Mouse (Mus musculus) myocyte (in vitro differentiated cells): ENCODE measurements around the gene Zbtb38. TPM values are rescaled to one million over a fixed set of nuclear protein-coding genes. Genes with fewer than 3 reads are reported as not detected.

Experiments
- H3K27me3 ChIP-seq: one replicate; pipeline ENCODE4 v1.6.1; 2011; ENCODE audit not compliant: control insufficient read depth, insufficient read depth, insufficient read length
- H3K36me3 ChIP-seq: one replicate; pipeline ENCODE4 v1.6.1; 2011; ENCODE audit not compliant: control insufficient read depth, insufficient read depth
- H3K4me2 ChIP-seq: one replicate; pipeline ENCODE4 v1.6.1; 2011; ENCODE audit warnings: low read depth, control low read depth
- H3K4me3 ChIP-seq: one replicate; pipeline ENCODE4 v1.5.1; 2011; ENCODE audit warnings: mild to moderate bottlenecking, control low read depth, moderate library complexity
- H3K79me2 ChIP-seq: one replicate; pipeline ENCODE4 v1.6.1; 2011; ENCODE audit not compliant: control insufficient read depth, insufficient read depth
- H3ac ChIP-seq: one replicate; pipeline ENCODE4 v1.6.1; 2011; ENCODE audit not compliant: control insufficient read depth, insufficient read length
- CEBPB ChIP-seq: IDR thresholded peaks from 2 replicates; pipeline ENCODE4 v1.6.1; 2011; ENCODE audit warnings: mild to moderate bottlenecking, moderate library complexity; ENCODE audit not compliant: poor library complexity, insufficient read depth, severe bottlenecking
- E2F4 ChIP-seq: IDR thresholded peaks from one replicate; pipeline ENCODE4 v1.6.1; 2011; ENCODE audit warnings: mild to moderate bottlenecking, control low read depth, moderate library complexity; ENCODE audit not compliant: insufficient read depth
- MAX ChIP-seq: IDR thresholded peaks from one replicate; pipeline ENCODE4 v1.6.1; 2011; ENCODE audit warnings: low read depth, mild to moderate bottlenecking, control low read depth
- MYOD1 ChIP-seq, 3 experiments: IDR thresholded peaks; one replicate each; pipeline ENCODE4 v1.6.1; 2011; ENCODE audit warnings: control low read depth in 2 of 3, low read depth in 2 of 3, mild to moderate bottlenecking in 2 of 3, moderate library complexity in 1 of 3; ENCODE audit not compliant: insufficient read length in 2 of 3, control insufficient read depth in 1 of 3
- MYOG ChIP-seq, 3 experiments: IDR thresholded peaks; one replicate each; pipeline ENCODE4 v1.6.1; 2011; ENCODE audit warnings: control low read depth in 2 of 3, low read depth in 2 of 3, mild to moderate bottlenecking in 2 of 3; ENCODE audit not compliant: insufficient read length in 2 of 3, control insufficient read depth in 1 of 3, insufficient read depth in 1 of 3
- POLR2A ChIP-seq: IDR thresholded peaks from one replicate; pipeline ENCODE4 v1.6.1; 2011; ENCODE audit warnings: low read depth, mild to moderate bottlenecking, control low read depth, moderate library complexity; ENCODE audit not compliant: insufficient read length
- POLR2AphosphoS2 ChIP-seq: IDR thresholded peaks from one replicate; pipeline ENCODE4 v1.6.1; 2011; ENCODE audit warnings: low read depth, control low read depth; ENCODE audit not compliant: insufficient read length
- REST ChIP-seq: IDR thresholded peaks from one replicate; pipeline ENCODE4 v1.6.1; 2011; ENCODE audit warnings: mild to moderate bottlenecking, control low read depth, moderate library complexity; ENCODE audit not compliant: insufficient read depth, insufficient read length
- SRF ChIP-seq: IDR thresholded peaks from one replicate; pipeline ENCODE4 v1.6.1; 2011; ENCODE audit warnings: low read depth; ENCODE audit not compliant: control insufficient read depth, insufficient read length
- TCF12 ChIP-seq: IDR thresholded peaks from one replicate; pipeline ENCODE4 v1.6.1; 2011; ENCODE audit warnings: mild to moderate bottlenecking, control low read depth; ENCODE audit not compliant: poor library complexity, insufficient read depth, severe bottlenecking
- TCF3 ChIP-seq: IDR thresholded peaks from one replicate; pipeline ENCODE4 v1.6.1; 2011; ENCODE audit warnings: low read depth, control low read depth; ENCODE audit not compliant: insufficient read length
- USF1 ChIP-seq: IDR thresholded peaks from one replicate; pipeline ENCODE4 v1.6.1; 2011; ENCODE audit warnings: low read depth, mild to moderate bottlenecking, control low read depth, moderate library complexity
- polyA plus RNA-seq: library from polyadenylated mRNA; unstranded; fragments of >200 nt; fragmentation: generic; extraction: Trizol; gene quantifications from one replicate; pipeline ENCODE4 v1.2.1, GENCODE M21; 2012; ENCODE audit warnings: missing spikeins

Zbtb38 gene
- polyA plus RNA-seq, 1 experiment = 9.1 TPM

- Histone ChIP-seq H3K4me3 (no peak overlapping the region), H3K27me3 (no peaks in the 10 kb centered on the region), H3ac (no peak overlapping the region), H3K36me3 (peaks cover 8% of the 10 kb centered on the region), H3K79me2 (peaks cover 20% of the 10 kb centered on the region), H3K4me2 (no peak overlapping the region)
- no peak for TF ChIP-seq USF1
- no peak for TF ChIP-seq CEBPB
- no peak for TF ChIP-seq E2F4
- TF ChIP-seq SRF = no peak
- TF ChIP-seq MYOD1 (IDR thresholded peaks at IDR 0.05; ENCODE audit: control insufficient read depth in 1 of 3, insufficient read length in 2 of 3, low read depth in 2 of 3) = no peak
- TF ChIP-seq TCF3 = no peak
Observed at GRCm38 (mm10) chr9:96740712-96741364, 11.8 kb downstream of the Zbtb38 start.

DNA sequence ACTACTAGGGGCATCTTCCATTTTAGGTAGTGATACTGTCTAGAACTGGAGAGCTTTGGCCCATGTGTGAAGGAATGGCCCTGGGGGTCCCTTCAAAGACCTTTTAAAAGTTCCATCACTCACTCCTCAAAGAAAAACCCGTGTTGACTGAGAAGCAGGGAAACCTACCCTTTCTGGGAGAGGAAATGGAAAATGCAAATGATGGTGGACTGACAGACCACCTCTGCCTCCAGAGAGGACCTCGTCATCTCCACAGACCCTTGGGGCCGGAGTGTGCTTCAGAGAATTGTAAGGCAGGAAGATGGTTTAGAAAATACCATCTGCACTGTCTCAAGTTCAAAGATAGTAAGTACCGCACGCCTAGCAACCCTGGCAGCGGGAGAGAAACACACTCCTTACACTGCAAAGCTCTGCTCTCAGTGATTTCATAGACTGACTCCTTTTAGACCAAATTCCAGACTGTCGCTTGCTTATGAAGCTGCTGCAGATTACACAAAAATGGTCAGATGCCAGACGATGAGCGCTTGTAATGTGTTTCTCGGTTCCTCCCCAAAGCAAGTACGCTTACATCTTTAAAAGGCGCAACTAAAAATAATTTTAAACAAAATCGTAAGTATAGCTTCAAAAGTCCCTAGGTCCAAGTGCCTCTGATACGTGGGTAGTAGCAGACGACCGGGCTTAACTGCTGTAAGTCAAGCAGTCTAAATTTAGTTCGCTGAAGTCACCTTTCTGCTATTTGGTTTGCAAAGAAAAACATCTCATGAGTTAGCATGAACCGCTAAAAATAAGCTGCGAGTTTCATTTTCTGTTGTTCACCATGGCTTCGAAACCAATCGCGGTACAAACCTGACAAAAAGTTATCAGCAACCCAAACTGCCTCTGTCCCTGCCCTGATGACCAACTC is 12.6 kb downstream of the Zbtb38 start:
- TF ChIP-seq E2F4 = no peak
- TF ChIP-seq POLR2AphosphoS2 = no peak
- no peak for TF ChIP-seq USF1
- no peak for TF ChIP-seq MYOG (IDR thresholded peaks at IDR 0.05; ENCODE audit: control insufficient read depth in 1 of 3, insufficient read depth in 1 of 3, insufficient read length in 2 of 3, low read depth in 2 of 3)
- TF ChIP-seq CEBPB = no peak
- H3K79me2 ChIP-seq = peaks cover 20% of the 10 kb centered on the region
- H3K27me3 ChIP-seq = no peaks in the 10 kb centered on the region
- no peak overlapping the region for H3ac ChIP-seq
- no peak overlapping the region for H3K4me3 ChIP-seq
- H3K36me3 ChIP-seq = peaks cover under 1% of the 10 kb centered on the region
- no peak overlapping the region for H3K4me2 ChIP-seq

DNA sequence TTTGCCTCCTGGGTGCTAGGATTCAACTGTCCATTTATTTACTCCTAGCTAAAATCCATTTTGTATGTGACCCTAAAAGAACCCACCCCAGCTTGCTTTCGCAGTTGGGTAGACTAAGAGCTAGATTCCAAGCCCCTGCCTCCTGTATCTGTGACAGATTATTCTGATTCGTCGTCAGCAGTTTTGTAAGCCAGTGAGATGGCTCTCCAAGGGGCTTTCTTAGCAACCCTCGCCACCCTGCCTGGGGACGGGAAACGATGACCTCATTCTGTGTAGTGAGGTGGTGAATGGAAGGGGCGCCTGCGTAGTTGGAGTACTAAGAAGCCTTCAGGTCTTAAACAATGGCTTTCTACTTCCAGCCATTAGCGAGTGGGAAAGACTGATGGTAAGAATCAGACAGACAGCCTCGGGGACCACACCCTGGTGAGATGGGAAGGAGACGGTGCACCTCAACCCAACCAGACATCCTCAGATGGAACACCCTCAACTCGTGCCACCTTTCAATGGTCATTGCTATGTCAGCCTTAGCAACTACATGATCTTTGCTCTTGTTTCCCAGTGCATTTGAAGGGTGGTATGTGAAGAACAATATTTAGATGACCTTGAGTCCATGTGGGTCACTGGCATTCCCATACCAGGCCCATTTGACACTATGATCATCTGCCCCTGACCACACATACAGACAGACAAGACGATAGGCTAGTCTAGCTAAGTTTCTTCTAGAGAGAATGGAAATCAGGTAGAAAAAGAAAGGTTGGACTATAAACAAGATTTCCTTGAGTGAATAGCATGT is 13.9 kb downstream of the Zbtb38 start:
- no peaks in the 10 kb centered on the region for H3K27me3 ChIP-seq
- H3ac ChIP-seq = no peak overlapping the region
- TF ChIP-seq SRF (no peak), POLR2AphosphoS2 (no peak), MAX (no peak), TCF3 (no peak), MYOG (IDR thresholded peaks at IDR 0.05; ENCODE audit: control insufficient read depth in 1 of 3, insufficient read depth in 1 of 3, insufficient read length in 2 of 3, low read depth in 2 of 3) (no peak)
- H3K4me3 ChIP-seq = no peak overlapping the region
- peaks cover 30% of the 10 kb centered on the region for H3K79me2 ChIP-seq
- H3K36me3 ChIP-seq = peaks cover 4% of the 10 kb centered on the region
- H3K4me2 ChIP-seq = no peak overlapping the region

- Histone ChIP-seq H3ac (no peak overlapping the region), H3K36me3 (peaks cover 26% of the 10 kb centered on the region), H3K4me2 (no peak overlapping the region), H3K4me3 (no peak overlapping the region), H3K79me2 (peaks cover 37% of the 10 kb centered on the region), H3K27me3 (no peaks in the 10 kb centered on the region)
- TF ChIP-seq TCF12 (no peak), MAX (no peak), CEBPB (no peak), REST (no peak), E2F4 (no peak), SRF (no peak), TCF3 (no peak), MYOD1 (IDR thresholded peaks at IDR 0.05; ENCODE audit: control insufficient read depth in 1 of 3, insufficient read length in 2 of 3, low read depth in 2 of 3) (no peak)
Observed at GRCm38 (mm10) chr9:96735946-96736345, 16.7 kb downstream of the Zbtb38 start.

DNA sequence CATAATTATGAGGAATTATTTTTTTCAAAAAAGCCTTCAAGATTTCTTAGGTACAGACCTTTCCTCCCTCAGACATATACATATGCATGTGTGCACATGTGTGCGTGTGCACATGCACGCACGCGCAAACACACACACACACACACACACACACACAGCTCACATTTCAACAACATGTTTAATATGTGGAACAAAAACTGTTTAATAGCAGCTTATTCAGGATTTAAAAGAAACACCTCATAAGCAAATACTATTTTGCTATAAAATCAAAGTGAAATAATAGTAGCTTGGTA is 19.3 kb downstream of the Zbtb38 start:
- TF ChIP-seq E2F4 (no peak), MYOG (IDR thresholded peaks at IDR 0.05; ENCODE audit: control insufficient read depth in 1 of 3, insufficient read depth in 1 of 3, insufficient read length in 2 of 3, low read depth in 2 of 3) (no peak), TCF12 (no peak), TCF3 (no peak), POLR2AphosphoS2 (no peak), POLR2A (no peak), USF1 (no peak), REST (no peak), CEBPB (no peak), MAX (no peak), SRF (no peak), MYOD1 (IDR thresholded peaks at IDR 0.05; ENCODE audit: control insufficient read depth in 1 of 3, insufficient read length in 2 of 3, low read depth in 2 of 3) (no peak)
- Histone ChIP-seq H3K4me3 (no peak overlapping the region), H3K79me2 (peaks cover 45% of the 10 kb centered on the region), H3ac (no peak overlapping the region), H3K4me2 (no peak overlapping the region), H3K36me3 (peaks cover 49% of the 10 kb centered on the region), H3K27me3 (no peaks in the 10 kb centered on the region)
